Mouse (Mus musculus) forebrain, embryonic 13.5 days (tissue): ENCODE measurements at regions not wholly inside any gene's neighbourhood (a gene's known extent, or its start where the extent isn't known, plus 50 kb on each side); places are given as distances from the start of the nearest gene placed in this dataset.

Experiments
- ATAC-seq: fragments of 200-750 bp; cut with Nextera tagmentation; 2 replicates; pipeline ENCODE4 v1.8.0; 2017
- H3K27ac ChIP-seq: fragments of 300-500 bp; sonication (generic); 2 replicates; pipeline ENCODE4 v1.5.1; 2015; ENCODE audit warnings: inconsistent platforms, mild to moderate bottlenecking, moderate library complexity
- H3K27me3 ChIP-seq: fragments of 300-500 bp; sonication (generic); 2 replicates; pipeline ENCODE4 v1.6.1; 2015; ENCODE audit warnings: mild to moderate bottlenecking, inconsistent platforms
- H3K36me3 ChIP-seq: fragments of 300-500 bp; sonication (generic); 2 replicates; pipeline ENCODE4 v1.6.1; 2015; ENCODE audit warnings: mild to moderate bottlenecking, inconsistent platforms; ENCODE audit not compliant: poor library complexity, severe bottlenecking
- H3K4me1 ChIP-seq: fragments of 300-500 bp; sonication (generic); 2 replicates; pipeline ENCODE4 v1.6.1; 2015; ENCODE audit warnings: inconsistent platforms
- H3K4me2 ChIP-seq: fragments of 300-500 bp; sonication (generic); 2 replicates; pipeline ENCODE4 v1.6.1; 2015; ENCODE audit warnings: inconsistent platforms, mild to moderate bottlenecking, moderate library complexity
- H3K4me3 ChIP-seq: fragments of 300-500 bp; sonication (generic); 2 replicates; pipeline ENCODE4 v1.5.1; 2015; ENCODE audit warnings: mild to moderate bottlenecking, inconsistent platforms
- H3K9ac ChIP-seq: fragments of 300-500 bp; sonication (generic); 2 replicates; pipeline ENCODE4 v1.6.1; 2015; ENCODE audit warnings: mild to moderate bottlenecking, inconsistent platforms
- H3K9me3 ChIP-seq: fragments of 300-500 bp; sonication (generic); replicated peaks from 2 replicates; pipeline ENCODE4 v1.6.1; 2016; ENCODE audit warnings: inconsistent platforms
- WGBS: fragments of 180-500 bp; shearing (Covaris S2); methylation state at CpG from one replicate; pipeline ENCODE4 v1.1.7; 2015; 5-methylcytosine and 5-hydroxymethylcytosine counted together

DNA sequence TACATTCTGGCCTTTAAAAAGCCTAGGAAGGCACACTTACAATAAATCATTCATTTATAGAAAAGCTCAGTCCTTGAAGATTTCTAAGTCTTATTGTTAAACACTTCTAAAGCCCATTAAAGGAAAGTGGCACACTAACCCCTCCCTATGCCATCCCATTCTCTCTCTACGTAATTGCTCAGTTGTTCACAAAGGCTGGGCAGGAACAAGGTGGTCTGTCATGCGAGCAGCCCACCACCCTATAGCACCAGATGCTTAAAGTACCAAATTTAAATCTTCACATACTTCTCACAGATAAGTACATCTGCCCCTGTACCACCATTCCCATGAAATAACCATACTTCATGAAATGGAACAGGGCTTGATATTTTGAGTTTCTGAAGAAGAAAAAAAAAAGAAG is 156.1 kb upstream of the Actbl2 start:
- H3K4me1 ChIP-seq, result no peaks in the 10 kb centered on the region
- 35% methylated on average over 2 of the region's 2 CpGs for WGBS

DNA sequence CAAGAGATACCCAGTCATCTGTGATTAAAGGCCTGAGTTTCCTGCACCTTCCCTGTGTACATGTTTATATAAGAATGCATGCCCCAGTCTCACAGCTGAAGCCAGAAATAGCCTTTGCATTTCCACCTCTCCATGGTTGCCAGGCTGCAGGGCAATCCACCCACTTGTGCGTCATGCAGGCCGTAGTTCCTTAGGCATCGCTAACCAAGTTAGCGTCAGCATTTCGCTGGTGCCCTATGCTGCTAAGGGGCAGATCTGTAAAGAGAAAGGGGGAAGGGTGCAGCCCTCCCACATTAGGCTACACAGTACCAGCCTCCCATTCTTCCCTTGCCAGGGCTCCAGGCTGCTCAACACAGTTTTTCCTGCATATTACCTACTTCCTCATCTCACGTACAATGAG is 155.6 kb upstream of the Actbl2 start:
- Histone ChIP-seq H3K4me3 (no peak overlapping the region), H3K9me3 (no peaks in the 10 kb centered on the region), H3K4me2 (no peak overlapping the region), H3K27me3 (no peaks in the 10 kb centered on the region), H3K4me1 (no peaks in the 10 kb centered on the region), H3K27ac (no peak overlapping the region), H3K36me3 (no peaks in the 10 kb centered on the region), H3K9ac (no peak overlapping the region)
- WGBS, result 80% methylated on average over 6 of the region's 6 CpGs
- no peak for ATAC-seq

More for the DNA sequence above, 156.1 kb upstream of the Actbl2 start:
- Histone ChIP-seq H3K4me3 (no peak overlapping the region), H3K4me2 (no peak overlapping the region), H3K27ac (no peak overlapping the region), H3K9me3 (no peaks in the 10 kb centered on the region), H3K9ac (no peak overlapping the region), H3K27me3 (no peaks in the 10 kb centered on the region), H3K36me3 (no peaks in the 10 kb centered on the region)
- ATAC-seq, result no peak

DNA sequence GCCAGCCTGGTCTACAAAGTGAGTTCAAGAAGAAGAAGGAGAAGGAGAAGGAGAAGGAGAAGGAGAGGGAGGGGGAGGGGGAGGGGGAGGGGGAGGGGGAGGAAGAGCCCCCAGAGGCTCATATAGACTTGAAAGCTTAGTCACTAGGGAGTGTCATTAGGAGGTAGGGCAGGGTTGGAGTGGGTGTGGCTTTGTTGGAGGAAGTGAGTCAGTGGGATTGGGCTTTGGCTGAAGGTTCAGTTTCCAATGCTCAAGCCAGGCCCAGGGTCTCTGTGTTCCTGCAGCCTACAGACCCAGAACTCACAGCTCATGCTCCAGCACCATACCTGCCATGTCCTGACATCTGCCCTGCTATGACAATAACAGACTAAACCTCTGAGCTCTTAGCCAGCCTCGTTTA is 154.4 kb upstream of the Actbl2 start:
- Histone ChIP-seq H3K27me3 (no peaks in the 10 kb centered on the region), H3K4me1 (no peaks in the 10 kb centered on the region), H3K9me3 (no peaks in the 10 kb centered on the region), H3K27ac (no peak overlapping the region), H3K4me2 (no peak overlapping the region), H3K9ac (no peak overlapping the region), H3K36me3 (no peaks in the 10 kb centered on the region), H3K4me3 (no peak overlapping the region)
- 96% methylated on average over 1 of the region's 1 CpGs for WGBS
- no peak for ATAC-seq

DNA sequence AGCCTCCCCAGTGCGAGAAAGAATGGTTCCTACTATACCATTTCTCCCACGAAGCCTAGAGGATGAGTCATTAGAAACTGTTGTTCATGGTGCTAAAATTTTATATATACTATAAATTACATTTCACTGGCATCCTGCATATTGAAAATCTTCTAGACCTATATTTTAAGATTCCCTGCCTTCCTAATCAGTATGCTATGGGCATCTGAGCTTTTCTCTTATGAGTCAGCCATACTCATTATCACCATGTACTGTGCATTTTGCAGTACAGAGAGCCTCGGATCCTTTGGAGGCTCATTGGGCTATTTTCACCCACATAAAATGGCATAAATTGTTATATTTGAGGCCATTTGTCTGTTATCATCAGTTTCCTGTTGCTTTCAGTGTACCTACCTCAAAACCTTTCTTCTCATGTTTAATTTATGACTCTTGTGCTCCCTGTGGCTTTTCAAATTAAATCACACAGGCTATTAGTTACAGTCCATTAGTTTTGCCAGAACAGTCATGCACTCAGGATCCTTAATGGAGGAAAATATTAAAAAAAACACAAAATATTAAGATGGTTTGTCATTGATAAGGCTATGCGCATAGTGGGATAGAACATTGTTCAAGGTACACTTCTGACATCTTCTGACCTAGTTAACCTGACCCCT is 150.1 kb upstream of the Actbl2 start:
- no peaks in the 10 kb centered on the region for H3K27me3 ChIP-seq
- H3K36me3 ChIP-seq, result no peaks in the 10 kb centered on the region
- WGBS, result 87% methylated on average over 4 of the region's 4 CpGs
- no peak overlapping the region for H3K4me2 ChIP-seq
- H3K9me3 ChIP-seq, result no peaks in the 10 kb centered on the region
- no peaks in the 10 kb centered on the region for H3K4me1 ChIP-seq
- no peak overlapping the region for H3K27ac ChIP-seq
- no peak overlapping the region for H3K9ac ChIP-seq
- ATAC-seq, result no peak
- H3K4me3 ChIP-seq, result no peak overlapping the region

DNA sequence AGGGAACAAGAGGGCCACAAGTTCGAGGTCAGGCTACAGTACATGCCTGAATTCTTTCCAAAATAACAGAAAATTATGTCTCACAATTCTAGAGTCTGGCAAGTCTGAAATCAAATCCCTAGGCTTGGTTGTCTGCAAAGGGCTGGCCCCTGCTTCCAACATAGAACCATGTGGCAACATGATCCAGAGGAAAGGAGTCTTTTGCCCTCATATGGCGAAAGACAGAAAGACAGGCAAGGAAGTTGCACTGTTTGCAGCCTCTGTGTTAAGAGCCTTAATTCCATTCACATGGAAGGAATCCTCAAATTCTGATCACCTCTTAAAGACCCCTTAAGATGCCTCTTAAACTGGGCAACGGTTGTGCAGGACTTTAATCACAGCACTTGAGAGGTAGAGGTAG is 123.7 kb upstream of the Actbl2 start:
- H3K4me3 ChIP-seq, result no peak overlapping the region
- no peaks in the 10 kb centered on the region for H3K27me3 ChIP-seq
- H3K4me1 ChIP-seq, result no peaks in the 10 kb centered on the region
- no peak overlapping the region for H3K9ac ChIP-seq
- 79% methylated on average over 3 of the region's 3 CpGs for WGBS
- no peak for ATAC-seq
- H3K4me2 ChIP-seq, result no peak overlapping the region
- H3K36me3 ChIP-seq, result no peaks in the 10 kb centered on the region
- H3K27ac ChIP-seq, result no peak overlapping the region
- H3K9me3 ChIP-seq, result no peaks in the 10 kb centered on the region

- no peak overlapping the region for H3K4me3 ChIP-seq
- H3K27me3 ChIP-seq, result no peaks in the 10 kb centered on the region
- no peak overlapping the region for H3K27ac ChIP-seq
- WGBS, result 94% methylated on average over 3 of the region's 3 CpGs
- H3K9me3 ChIP-seq, result no peaks in the 10 kb centered on the region
- H3K9ac ChIP-seq, result no peak overlapping the region
- H3K4me2 ChIP-seq, result no peak overlapping the region
- ATAC-seq, result no peak
- H3K36me3 ChIP-seq, result no peaks in the 10 kb centered on the region
- H3K4me1 ChIP-seq, result no peaks in the 10 kb centered on the region
Observed at GRCm38 (mm10) chr13:111136392-111136791, 118.4 kb upstream of the Actbl2 start.

DNA sequence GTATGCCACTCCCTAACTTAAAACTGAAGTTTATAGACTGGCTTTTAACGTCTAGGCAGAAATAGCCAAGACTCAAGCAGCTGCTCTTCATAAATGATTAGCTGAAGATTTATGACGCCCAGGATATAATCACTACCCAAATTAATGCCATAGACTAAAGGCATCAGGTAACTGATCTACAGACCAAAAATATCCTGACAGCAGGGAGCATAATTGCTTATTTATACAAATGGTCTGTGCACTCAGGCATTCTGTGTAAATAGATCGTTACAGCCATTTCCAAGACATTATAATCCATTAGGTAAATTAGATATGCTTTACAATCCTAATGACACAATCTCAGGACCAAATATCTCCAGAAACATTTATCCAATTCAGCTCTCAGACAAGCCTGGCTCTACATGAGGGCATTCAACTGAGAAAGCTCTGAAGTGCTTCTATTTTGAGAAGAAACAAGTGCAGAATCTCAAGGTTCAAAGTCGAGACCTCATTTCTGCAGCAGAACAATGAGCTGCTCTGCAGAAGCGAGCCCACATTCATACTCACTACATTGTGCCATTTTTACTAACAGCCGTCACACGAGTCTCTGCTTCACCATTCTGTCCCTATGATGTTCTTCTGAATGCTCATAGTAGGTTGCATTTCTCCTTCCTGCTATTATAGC is 111.9 kb upstream of the Actbl2 start:
- no peaks in the 10 kb centered on the region for H3K4me1 ChIP-seq
- H3K36me3 ChIP-seq, result no peaks in the 10 kb centered on the region
- no peak overlapping the region for H3K4me3 ChIP-seq
- H3K27ac ChIP-seq, result no peak overlapping the region
- no peak overlapping the region for H3K9ac ChIP-seq
- no peaks in the 10 kb centered on the region for H3K27me3 ChIP-seq
- no peak overlapping the region for H3K4me2 ChIP-seq
- WGBS, result 28% methylated on average over 7 of the region's 7 CpGs
- no peak for ATAC-seq
- no peaks in the 10 kb centered on the region for H3K9me3 ChIP-seq

DNA sequence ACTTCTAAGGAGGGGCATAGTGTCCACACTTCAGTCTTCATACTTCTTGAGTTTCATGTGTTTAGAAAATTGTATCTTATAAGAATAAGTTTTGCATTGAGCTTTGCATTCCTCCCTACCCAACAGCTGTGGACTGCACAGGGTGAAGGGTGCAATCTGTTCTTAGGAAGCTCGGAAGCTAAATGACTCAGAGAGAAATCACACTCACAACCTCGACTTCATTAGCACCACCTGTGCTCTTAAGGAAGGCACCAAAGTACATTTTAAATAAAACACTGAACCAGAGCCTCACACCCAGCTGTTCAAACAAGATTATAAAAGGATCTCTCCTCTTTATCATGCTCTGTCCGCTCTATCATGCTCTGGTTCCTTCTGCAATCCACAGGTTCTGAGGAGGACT is 110.1 kb upstream of the Actbl2 start:
- Histone ChIP-seq H3K4me2 (no peak overlapping the region), H3K27me3 (no peaks in the 10 kb centered on the region), H3K27ac (no peak overlapping the region), H3K9me3 (no peaks in the 10 kb centered on the region), H3K9ac (no peak overlapping the region), H3K4me1 (no peaks in the 10 kb centered on the region), H3K36me3 (no peaks in the 10 kb centered on the region), H3K4me3 (no peak overlapping the region)
- no peak for ATAC-seq
- WGBS, result 91% methylated on average over 3 of the region's 3 CpGs

DNA sequence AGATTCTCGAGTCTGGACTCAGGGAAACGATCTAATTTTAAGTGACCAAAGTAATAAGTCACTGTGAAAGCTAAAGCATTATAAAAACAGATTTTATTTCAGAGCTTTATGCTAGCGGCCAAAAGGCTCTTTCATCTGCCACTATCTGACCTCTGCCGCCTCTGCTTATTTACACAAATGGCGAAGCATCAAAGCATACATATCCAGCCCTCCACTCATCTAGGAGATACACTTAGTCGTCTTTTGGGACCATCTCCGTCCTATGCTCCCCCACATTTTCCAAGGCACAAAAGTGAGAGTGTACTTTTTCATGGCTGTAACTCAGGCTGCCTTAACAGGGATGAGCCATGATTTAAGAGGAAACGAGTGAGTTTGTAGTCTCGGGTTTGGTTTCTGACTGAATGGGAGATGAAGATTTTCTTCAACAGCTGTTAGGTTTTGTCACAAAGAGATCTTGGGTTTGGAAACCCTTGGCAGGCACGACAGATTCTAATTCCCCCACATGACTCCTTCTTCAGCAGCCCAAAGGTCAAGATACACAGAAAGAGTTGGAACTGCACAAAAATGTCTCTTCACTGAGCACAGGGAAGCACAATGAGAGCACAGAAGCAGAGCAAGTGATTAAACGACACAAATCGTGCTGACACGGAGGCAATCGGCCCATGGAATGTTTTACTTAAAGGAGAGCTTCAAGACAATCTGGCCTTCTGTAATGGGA is 96.7 kb upstream of the Actbl2 start:
- no peaks in the 10 kb centered on the region for H3K27me3 ChIP-seq
- no peak overlapping the region for H3K9ac ChIP-seq
- H3K9me3 ChIP-seq, result no peaks in the 10 kb centered on the region
- 85% methylated on average over 14 of the region's 14 CpGs for WGBS
- H3K36me3 ChIP-seq, result no peaks in the 10 kb centered on the region
- no peak overlapping the region for H3K4me2 ChIP-seq
- no peak overlapping the region for H3K27ac ChIP-seq
- H3K4me1 ChIP-seq, result no peaks in the 10 kb centered on the region
- H3K4me3 ChIP-seq, result no peak overlapping the region
- no peak for ATAC-seq

DNA sequence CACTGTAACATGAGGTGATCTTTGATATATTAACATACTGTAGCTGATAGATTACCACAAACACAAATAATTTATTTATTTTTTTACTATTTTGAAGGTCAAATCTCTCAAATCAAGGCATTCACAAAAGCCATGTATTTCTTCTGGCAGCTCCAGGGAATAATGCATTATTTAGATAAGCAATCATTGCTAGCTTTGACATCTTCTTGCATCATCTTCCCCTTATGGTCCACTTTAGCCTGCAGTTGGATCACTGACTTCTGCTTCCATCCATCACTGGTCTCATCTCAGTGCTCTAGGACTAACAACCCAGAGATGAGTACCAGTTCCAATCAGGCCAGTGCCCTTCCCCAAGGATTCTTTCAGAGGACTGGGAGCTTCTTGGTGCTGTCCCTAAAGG is 95.3 kb upstream of the Actbl2 start:
- ATAC-seq, result no peak
- Histone ChIP-seq H3K4me3 (no peak overlapping the region), H3K4me1 (no peaks in the 10 kb centered on the region), H3K4me2 (no peak overlapping the region), H3K27me3 (no peaks in the 10 kb centered on the region), H3K9me3 (no peaks in the 10 kb centered on the region), H3K9ac (no peak overlapping the region), H3K36me3 (no peaks in the 10 kb centered on the region), H3K27ac (no peak overlapping the region)

GRCm38 (mm10) chr13:111165538-111165937 is 89.3 kb upstream of the Actbl2 start:
- H3K9me3 ChIP-seq, result no peaks in the 10 kb centered on the region
- WGBS, result 92% methylated on average over 2 of the region's 2 CpGs
- no peak overlapping the region for H3K4me2 ChIP-seq
- H3K27ac ChIP-seq, result no peak overlapping the region
- no peak for ATAC-seq
- H3K27me3 ChIP-seq, result no peaks in the 10 kb centered on the region
- no peaks in the 10 kb centered on the region for H3K36me3 ChIP-seq
- no peaks in the 10 kb centered on the region; the same call in 1 of the 2 replicates for H3K4me1 ChIP-seq
- no peak overlapping the region for H3K4me3 ChIP-seq
- no peak overlapping the region for H3K9ac ChIP-seq

GRCm38 (mm10) chr13:111170269-111171165 is 84.3 kb upstream of the Actbl2 start:
- no peak overlapping the region for H3K9ac ChIP-seq
- WGBS, result 64% methylated on average over 5 of the region's 5 CpGs
- no peaks in the 10 kb centered on the region; the same call in 1 of the 2 replicates for H3K4me1 ChIP-seq
- H3K9me3 ChIP-seq, result no peaks in the 10 kb centered on the region
- no peak overlapping the region for H3K4me3 ChIP-seq
- H3K27ac ChIP-seq, result no peak overlapping the region
- ATAC-seq, result no peak
- H3K36me3 ChIP-seq, result no peaks in the 10 kb centered on the region
- H3K27me3 ChIP-seq, result no peaks in the 10 kb centered on the region
- no peak overlapping the region for H3K4me2 ChIP-seq
